Mouse (Mus musculus): ENCODE measurements around the gene Gm3239.
"Not testable (repeated sequence)": the region's sequence is repeated elsewhere in the genome, so short reads cannot be mapped to it uniquely, and the experiment has no call there.

Gm3239 gene

DNA sequence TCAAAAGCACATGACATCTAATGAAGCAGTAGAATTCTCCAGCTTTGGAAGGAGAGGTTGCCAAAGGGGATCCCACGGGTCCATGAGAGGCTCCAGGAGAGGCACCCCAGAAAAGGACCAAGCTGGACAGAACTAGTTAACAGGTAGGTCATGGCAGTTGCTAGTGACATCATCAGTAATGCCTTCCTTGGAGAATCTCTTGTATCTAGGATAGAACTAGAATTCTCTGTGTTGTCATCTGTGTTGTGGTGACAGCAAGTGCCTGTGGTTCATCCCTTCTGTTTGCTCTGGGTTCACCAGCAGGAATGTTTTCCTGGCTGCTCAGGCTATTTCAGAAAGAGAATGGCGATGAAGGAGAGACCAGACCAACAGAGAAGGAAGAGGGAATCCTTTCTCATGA, at the start of gene Gm3239:
TSS of gene Gm3239 (plus strand) at position 301 of the 400 bp plus-strand sequence.
- not testable (repeated sequence) for DNase-seq (ENCODE audit: extremely low read depth, low read depth)

GRCm38 (mm10) chr14:4632052-4632451, 31.9 kb upstream of the Gm3239 start, which contains the start of gene Gm8159:
Gm8159 (plus strand) TSS chr14:4632352.
- DNase-seq (ENCODE audit: extremely low read depth, low read depth): not testable (repeated sequence)

DNA sequence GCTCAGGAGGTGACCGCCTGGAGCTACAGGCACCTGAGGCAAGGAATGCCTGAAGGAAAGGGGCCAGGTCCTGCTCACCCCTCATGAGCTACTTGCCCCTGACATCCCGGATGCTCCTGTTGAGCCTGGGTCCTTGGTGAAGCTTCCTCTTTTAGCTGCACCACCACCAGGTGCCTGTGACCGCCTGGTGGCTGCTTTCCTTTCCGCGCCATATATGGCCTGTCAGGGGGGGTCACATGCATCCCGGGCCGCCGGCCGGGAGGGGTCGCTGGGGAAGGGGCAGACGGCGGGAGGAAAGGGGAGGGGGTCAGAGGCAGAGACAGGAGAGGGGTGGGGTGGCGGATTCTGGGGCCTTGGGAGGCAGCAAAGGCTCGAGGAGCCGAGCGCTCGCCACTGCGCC, 14.7 kb upstream of the Gm3239 start:
- DNase-seq (ENCODE audit: extremely low read depth, low read depth): not testable (repeated sequence)

- DNase-seq (ENCODE audit: extremely low read depth, low read depth): not testable (repeated sequence)
These were observed 13.7 kb upstream of the Gm3239 start for GRCm38 (mm10) chr14:4650324-4650723.

DNA sequence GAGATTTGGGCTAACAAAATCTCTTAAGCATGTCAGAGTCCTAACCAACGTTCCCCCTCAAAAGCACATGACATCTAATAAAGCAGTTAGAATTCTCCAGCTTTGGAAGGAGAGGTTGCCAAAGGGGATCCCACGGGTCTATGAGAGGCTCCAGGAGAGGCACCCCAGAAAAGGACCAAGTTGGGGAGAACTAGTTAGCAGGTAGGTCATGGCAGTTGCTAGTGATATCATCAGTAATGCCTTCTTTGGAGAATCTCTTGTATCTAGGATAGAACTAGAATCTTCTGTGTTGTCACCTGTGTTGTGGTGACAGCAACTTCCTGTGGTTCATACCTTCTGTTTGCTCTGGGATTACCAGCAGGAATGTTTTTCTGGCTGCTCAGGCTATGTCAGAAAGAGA, 44.9 kb downstream of the Gm3239 start, which contains the start of gene Gm7876:
TSS of gene Gm7876 (plus strand) at position 301 of the 400 bp plus-strand sequence.
- DNase-seq (ENCODE audit: extremely low read depth, low read depth): not testable (repeated sequence)
